Mouse (Mus musculus): Measurements from ENCODE around the gene Sec1.

- no peak for TF ChIP-seq POLR2A (IDR thresholded peaks at IDR 0.05; ENCODE audit: low read depth, low read length)
- no peak for TF ChIP-seq CTCF (IDR thresholded peaks at IDR 0.05; ENCODE audit: extremely low read depth, insufficient read depth, insufficient read length, insufficient replicate concordance)
These were observed 11.7 kb upstream of the Sec1 start for GRCm38 (mm10) chr7:45705873-45706281.
